Mouse (Mus musculus): Measurements from ENCODE around the gene Gid8.

- no peak for TF ChIP-seq ELF1 (IDR thresholded peaks at IDR 0.05; ENCODE audit: low read depth, low read length)
- TF ChIP-seq CTCF (IDR thresholded peaks at IDR 0.05 in 2 of 3, conservative IDR thresholded peaks at IDR 0.05 in 1 of 3; ENCODE audit: control insufficient read depth in 1 of 3, insufficient read depth in 1 of 3, low read depth in 2 of 3, low read length in 3 of 3, poor library complexity in 1 of 3, severe bottlenecking in 1 of 3): peak in 1 of 3 experiments; percentile 15; a peak in 1 of 6 replicates
- TF ChIP-seq MYC (IDR thresholded peaks at IDR 0.05; ENCODE audit: low read depth, low read length): 0 out of 2 replicates have a peak, but pooled peaks have one; percentile 33
- TF ChIP-seq POLR2A (IDR thresholded peaks at IDR 0.05; ENCODE audit: control insufficient read depth in 1 of 2, insufficient read depth in 1 of 2, low read depth in 1 of 2, low read length in 2 of 2, poor library complexity in 1 of 2): no peak
- no peak for TF ChIP-seq HCFC1 (IDR thresholded peaks at IDR 0.05; ENCODE audit: low read depth, low read length)
- TF ChIP-seq TCF12 (IDR thresholded peaks at IDR 0.05; ENCODE audit: low read depth, low read length): no peak
These were observed 7.2 kb upstream of the Gid8 start for GRCm38 (mm10) chr2:180702701-180703149.

All from MEL (cell line).